Mouse (Mus musculus) brain, adult 2 months (tissue): Measurements from ENCODE around the gene Lsr.
A peak's percentile ranks its signal among the peaks of the same experiment; 100 is the strongest.
"Not testable (repeated sequence)": the region's sequence is repeated elsewhere in the genome, so short reads cannot be mapped to it uniquely, and the experiment has no call there.

Experiments
- DNase-seq: peaks from one replicate; pipeline ENCODE4 v3.0.0; 2011; ENCODE audit warnings: low read depth, low spot score

The Lsr gene

GRCm38 (mm10) chr7:30935422-30936099 is 37.7 kb downstream of the Lsr start:
- DNase-seq, result not testable (repeated sequence)

DNA sequence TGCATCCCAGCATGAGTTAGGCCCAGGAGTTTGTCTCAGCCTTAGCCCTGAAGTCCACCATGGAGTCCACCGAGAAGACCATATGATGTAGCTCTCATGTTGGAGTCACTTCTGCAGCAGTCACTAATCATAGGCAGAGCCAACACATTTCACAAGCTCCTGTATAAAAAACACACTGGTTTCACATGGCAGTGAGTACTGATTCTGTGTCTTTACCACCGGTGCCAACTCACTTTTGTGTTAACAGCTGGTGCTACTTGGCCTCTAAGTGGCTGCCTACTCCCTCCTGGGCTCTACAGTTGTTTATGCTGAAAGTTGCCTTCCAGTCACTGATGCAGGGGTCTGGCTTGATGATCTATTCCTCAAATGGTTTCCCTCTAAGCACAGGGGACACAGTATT is 48.7 kb downstream of the Lsr start, which contains the start of gene Hamp2:
Hamp2 (minus strand) TSS at position 101 of the 400 bp plus-strand sequence.
- not testable (repeated sequence) for DNase-seq

GRCm38 (mm10) chr7:30924071-30924470 is 49.2 kb downstream of the Lsr start:
- DNase-seq, result no peak

GRCm38 (mm10) chr7:30922490-30922889 is 50.8 kb downstream of the Lsr start:
- DNase-seq, result not testable (repeated sequence)

DNA sequence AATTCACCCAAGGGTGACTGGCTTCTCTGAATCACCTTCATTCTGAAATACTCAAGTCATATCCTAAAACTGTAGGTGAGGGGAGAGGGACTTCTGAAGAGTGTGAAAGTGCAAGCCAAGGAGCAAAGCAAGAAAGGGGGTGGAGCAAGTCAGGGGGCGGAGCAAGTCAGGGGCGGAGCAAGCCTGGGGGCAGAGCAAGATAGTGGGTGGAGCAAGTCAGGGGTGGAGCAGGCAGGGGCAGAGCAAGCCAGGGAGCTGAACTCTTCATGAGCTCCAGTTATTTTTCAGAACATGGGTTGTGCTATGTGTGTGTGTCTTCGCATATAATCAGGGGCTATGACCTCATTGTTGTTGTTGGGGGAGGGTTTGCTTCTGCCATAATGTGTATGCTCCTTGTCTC is 53.0 kb downstream of the Lsr start:
- DNase-seq, result no peak

- DNase-seq, result no peak
Measured at GRCm38 (mm10) chr7:30917219-30917618, 56.0 kb downstream of the Lsr start.

DNA sequence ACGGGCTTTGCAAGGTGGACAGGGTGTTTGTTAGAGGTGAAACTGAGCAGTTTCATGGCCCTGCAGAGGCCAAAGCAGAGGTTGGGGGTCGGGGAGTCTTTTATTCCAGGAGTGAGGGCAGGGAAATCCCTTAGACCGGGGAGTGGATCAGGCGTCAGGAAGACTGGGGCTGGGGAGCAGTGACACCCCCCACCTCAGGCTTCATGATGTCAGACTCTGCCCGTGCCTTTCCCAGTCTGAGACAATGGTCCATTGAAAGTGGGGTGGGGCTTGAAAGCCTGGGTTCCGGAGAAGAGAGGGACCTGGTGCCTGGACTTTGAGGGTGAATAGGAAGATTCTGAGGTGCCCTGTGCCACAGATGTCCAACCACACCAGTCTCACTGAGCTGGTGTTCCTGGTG is 56.6 kb downstream of the Lsr start:
- peak; percentile 86 for DNase-seq

GRCm38 (mm10) chr7:30914732-30915131 is 58.5 kb downstream of the Lsr start, which contains the start of gene Mag:
Gene Mag (minus strand): TSS chr7:30914873.
- peak; percentile 84 for DNase-seq

DNA sequence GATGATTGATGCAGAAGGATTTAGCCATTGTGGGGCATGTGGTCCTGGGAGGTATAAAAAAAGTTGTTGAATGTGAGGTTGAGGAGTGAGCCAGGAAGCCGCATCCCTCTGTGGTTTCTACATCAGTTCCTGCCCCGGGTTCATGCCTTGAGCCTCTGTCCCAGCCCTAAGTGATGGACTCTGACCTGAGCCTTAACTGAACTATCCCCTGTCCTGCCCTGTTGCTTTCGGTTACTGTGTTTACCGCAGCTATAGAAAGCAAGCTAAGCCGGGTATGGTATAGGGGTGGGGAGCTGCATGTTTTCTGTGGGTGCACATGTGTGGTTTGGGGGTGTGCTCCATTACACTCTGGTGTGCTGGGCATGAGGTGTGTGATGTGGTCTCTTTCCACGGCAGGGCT is 63.5 kb downstream of the Lsr start:
- no peak for DNase-seq

DNA sequence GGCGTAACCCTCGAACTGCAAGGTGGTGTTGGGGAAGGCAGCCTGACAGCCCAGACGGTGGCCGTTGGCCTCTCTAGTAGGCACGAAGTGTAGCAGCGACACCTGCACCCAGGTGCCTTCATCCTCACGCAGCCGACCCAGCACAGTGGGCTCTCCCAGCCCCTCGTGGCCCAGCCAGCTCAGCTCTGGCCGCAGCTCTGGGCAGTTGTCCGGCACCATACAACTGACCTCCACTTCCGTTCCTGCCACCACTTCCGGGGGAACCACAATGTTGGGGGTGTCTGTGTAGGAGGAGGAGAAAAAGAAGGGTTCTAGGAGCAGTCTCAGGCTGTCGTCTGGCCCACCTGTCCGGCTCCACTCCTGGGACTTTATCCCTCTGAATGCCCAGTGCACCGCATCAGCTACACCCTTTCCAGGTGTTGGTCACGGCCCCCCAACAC is 64.3 kb downstream of the Lsr start:
- no peak for DNase-seq

DNA sequence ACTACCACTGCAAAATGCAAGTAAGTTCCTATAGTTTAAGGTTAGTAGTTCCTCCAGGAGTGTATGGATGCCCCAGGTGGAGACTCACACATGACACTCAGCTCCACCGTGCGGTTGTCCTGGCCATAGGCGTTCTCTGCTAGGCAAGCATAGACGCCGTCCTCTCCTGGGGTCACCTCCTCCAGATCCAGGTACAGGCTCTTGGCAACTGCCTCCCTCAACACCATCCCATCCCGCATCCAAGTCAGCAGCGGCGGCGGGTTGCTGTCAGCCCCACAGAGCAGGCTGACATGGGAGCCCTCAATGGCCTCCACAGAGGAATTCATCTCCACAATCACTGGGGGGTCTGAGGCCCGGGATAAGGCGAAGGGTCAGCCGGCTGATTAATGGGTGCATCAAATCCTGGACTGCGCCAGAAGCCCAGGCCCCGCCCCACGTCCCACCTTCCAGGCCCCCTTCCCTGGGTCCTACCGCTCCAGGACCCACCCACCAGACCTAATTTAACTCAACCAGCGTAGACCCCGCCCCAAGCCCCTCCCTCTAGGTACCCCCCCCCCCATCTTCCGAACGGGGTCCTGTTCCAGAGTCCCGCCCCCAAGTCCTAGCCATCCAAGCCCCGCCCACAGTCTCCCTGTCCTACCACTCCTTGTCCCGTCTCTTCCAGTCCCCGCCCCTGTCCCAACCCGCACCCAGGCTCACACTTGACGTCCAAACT is 64.8 kb downstream of the Lsr start:
- DNase-seq, result peak; percentile 61
